ENCODE assay signal across 21 mouse cellular contexts in the genomic region with DNA sequence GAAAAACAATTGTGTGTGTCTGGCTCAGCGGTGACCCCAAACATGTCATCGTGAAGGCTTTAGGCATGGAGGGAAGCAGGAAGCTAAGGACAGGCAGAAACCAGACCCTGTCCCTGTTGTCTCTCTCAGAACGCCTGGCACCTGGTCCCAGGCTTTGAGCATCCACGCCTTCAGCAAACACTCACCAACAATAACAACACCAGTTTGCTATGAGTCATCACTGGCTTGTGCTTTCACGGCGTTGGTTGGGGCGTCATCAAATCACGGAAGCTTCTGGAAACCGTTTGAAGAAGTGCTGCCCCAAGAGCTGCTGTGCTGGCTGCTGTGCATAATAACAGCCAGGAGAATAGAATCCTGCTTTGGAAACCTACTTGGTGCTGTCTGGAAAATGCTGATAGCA. TPM values are rescaled to one million over a fixed set of nuclear protein-coding genes. Genes with fewer than 3 reads are reported as not detected.
DNase-seq lines count a peak whose midpoint lies in the region; ATAC-seq and TF ChIP-seq lines count a peak whose summit lies in the region.
"Had no signal": no experiment of that assay in that cellular context is flagged by ENCODE, and none has a peak within 500 bp of the region (broad histone marks: within the 10 kb centered on the region; RNA-seq: fewer than 3 reads in every experiment).

No protein-coding gene starts in this region.

- H3K4me1 ChIP-seq in intestine, postnatal 0 days (replicated peaks; ENCODE audit: control insufficient read depth, insufficient read depth, low read length), result no peaks in the 10 kb centered on the region; the same call in 1 of the 2 replicates
- H3K4me1 ChIP-seq: embryonic facial prominence, embryonic 13.5 days; heart, embryonic 10.5 days; limb, embryonic 13.5 days; liver, embryonic 13.5 days; lung, embryonic 15.5 days had no signal

- H3K27ac ChIP-seq in intestine, postnatal 0 days (ENCODE audit: low read depth, low read length), result no peak overlapping the region
- H3K27ac ChIP-seq: embryonic facial prominence, embryonic 13.5 days; heart, embryonic 10.5 days; limb, embryonic 13.5 days; liver, embryonic 13.5 days; lung, embryonic 15.5 days had no signal

- H3K27me3 ChIP-seq in intestine, postnatal 0 days (replicated peaks; ENCODE audit: control insufficient read depth, insufficient read depth, low read length), result no peaks in the 10 kb centered on the region
- H3K27me3 ChIP-seq: embryonic facial prominence, embryonic 13.5 days; limb, embryonic 13.5 days; liver, embryonic 13.5 days; megakaryocyte, embryonic 14.5 days had no signal

- H3K36me3 ChIP-seq in intestine, postnatal 0 days (ENCODE audit: control insufficient read depth, insufficient read depth), result no peaks in the 10 kb centered on the region
- H3K36me3 ChIP-seq: embryonic facial prominence, embryonic 13.5 days; heart, embryonic 10.5 days; limb, embryonic 13.5 days; liver, embryonic 13.5 days; lung, embryonic 15.5 days had no signal

- no peaks in the 10 kb centered on the region for H3K9me3 ChIP-seq in intestine, postnatal 0 days (ENCODE audit: control insufficient read depth)
- H3K9me3 ChIP-seq: embryonic facial prominence, embryonic 13.5 days; heart, embryonic 10.5 days; limb, embryonic 13.5 days; liver, embryonic 13.5 days; lung, embryonic 15.5 days; megakaryocyte, embryonic 14.5 days had no signal

- ATAC-seq in intestine, postnatal 0 days, result peak; percentile 57; the same call in 1 of the 2 replicates
- ATAC-seq: forebrain, embryonic 14.5 days had no signal

- no peak overlapping the region for H3K9ac ChIP-seq in intestine, postnatal 0 days (ENCODE audit: low read depth, low read length)
- H3K9ac ChIP-seq: embryonic facial prominence, embryonic 13.5 days; limb, embryonic 13.5 days; liver, embryonic 13.5 days; lung, embryonic 15.5 days had no signal

- 39% methylated on average over 9 of the region's 9 CpGs for WGBS in intestine, postnatal 0 days

- no peak for TF ChIP-seq CTCF in intestine, postnatal 0 days (IDR thresholded peaks at IDR 0.05; ENCODE audit: low read depth)

- peak; percentile 42 for DNase-seq in layer of hippocampus, adult 9-11 months
- no peak for DNase-seq in layer of hippocampus, postnatal 25 days (ENCODE audit: extremely low spot score in 1 of 2, low spot score in 1 of 2)
- peak; percentile 30 for DNase-seq in urinary bladder, postnatal 14 days (ENCODE audit: low spot score)
- DNase-seq in urinary bladder, postnatal 4 days (ENCODE audit: low spot score in 2 of 2), result no peak
- no peak for DNase-seq in kidney, postnatal 25 days
- no peak for DNase-seq in gastrocnemius, postnatal 25 days
- DNase-seq: adrenal gland, adult 8-10 months; cerebellum, postnatal 10 days; kidney, adult 9 months; kidney, postnatal 4 days; liver, embryonic 13.5 days; midbrain, embryonic 14.5 days; right cerebral cortex, postnatal 14 days; thymus, postnatal 25 days had no signal

- H3K4me3 ChIP-seq in intestine, postnatal 0 days (ENCODE audit: low read depth, low read length), result no peak overlapping the region
- H3K4me3 ChIP-seq: embryonic facial prominence, embryonic 13.5 days; heart, embryonic 10.5 days; limb, embryonic 13.5 days; liver, embryonic 13.5 days; lung, embryonic 15.5 days; megakaryocyte, embryonic 14.5 days had no signal

- H3K4me2 ChIP-seq in intestine, postnatal 0 days (replicated peaks; ENCODE audit: low read depth), result no peak overlapping the region
- H3K4me2 ChIP-seq: embryonic facial prominence, embryonic 13.5 days; limb, embryonic 13.5 days; liver, embryonic 13.5 days; lung, embryonic 15.5 days had no signal

RNA-seq across cellular contexts. Expression of gene Dgkg, which starts 54.6 kb away (rescaled TPM):
- total RNA-seq in layer of hippocampus, postnatal 25 days (2021), result 100 to 1,000 TPM; 190 to 202 TPM
- polyA plus RNA-seq in intestine, postnatal 0 days (2015; fragmentation: Nextera tagmentation; extraction: Ambion mirVana), result 3.5 and 4.5 TPM in 2 replicates
- total RNA-seq in gastrocnemius, postnatal 25 days (2021), result under 1 TPM; 0.59 to 0.69 TPM

Comparison
In these comparisons a context has a peak if more than half of its experiments do, and no peak if none do; other contexts are left out.
1. DNase-seq: peak in layer of hippocampus, adult 9-11 months (single experiment) and urinary bladder, postnatal 14 days (single experiment); none in layer of hippocampus, postnatal 25 days (0 of 2), urinary bladder, postnatal 4 days (0 of 2), kidney, postnatal 25 days (0 of 2) and gastrocnemius, postnatal 25 days (single experiment).
2. RNA of gene Dgkg, which starts 54.6 kb away (total RNA-seq): 190 to 202 TPM in layer of hippocampus, postnatal 25 days; 0.59 to 0.69 TPM in gastrocnemius, postnatal 25 days; every median in the first group is over 100 times any median in the second.